In the genomic region with DNA sequence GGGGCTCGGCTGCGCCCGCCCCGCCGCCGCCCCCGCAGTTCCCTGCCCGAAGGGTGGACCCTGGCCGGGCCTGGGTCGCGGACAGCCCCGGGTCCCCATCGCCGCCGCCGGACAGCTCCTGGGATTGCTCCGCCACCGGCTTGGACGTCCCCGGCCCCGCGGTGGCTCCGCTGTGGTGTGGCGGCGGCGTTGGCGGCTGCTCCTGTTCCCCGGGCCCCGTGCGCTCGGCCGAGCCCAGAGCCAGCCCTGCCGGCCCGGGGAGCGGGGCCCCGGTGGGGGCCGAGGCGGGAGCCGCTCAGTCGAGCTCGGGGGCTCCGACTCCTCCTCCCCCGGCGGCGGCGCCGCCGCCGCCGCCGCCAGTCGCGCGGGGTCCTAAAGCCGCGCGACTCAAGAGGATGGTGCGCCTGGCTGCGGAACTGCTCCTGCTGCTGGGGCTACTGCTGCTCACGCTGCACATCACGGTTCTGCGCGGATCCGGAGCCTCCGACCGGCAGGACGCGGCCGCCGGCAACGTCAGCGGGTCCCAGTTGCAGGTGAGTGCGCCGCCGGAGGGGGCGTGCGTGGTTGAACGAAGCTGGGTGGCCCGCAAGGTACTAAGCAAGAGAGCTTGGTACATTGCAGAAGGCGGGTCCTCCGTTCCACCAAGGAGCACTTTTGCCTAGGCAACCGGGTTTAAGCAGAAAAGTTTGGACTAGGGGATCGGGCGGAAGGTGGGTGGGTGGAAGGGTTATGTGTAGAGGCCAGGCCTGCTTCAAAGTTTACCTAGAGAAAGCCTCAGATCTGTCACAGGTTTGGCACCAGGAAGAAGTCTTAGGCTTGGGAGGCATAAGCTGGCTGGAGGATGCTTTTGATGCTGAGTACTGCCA, we compare ENCODE assay signal across 8 mouse cellular contexts. TPM values are rescaled to one million over a fixed set of nuclear protein-coding genes. Genes with fewer than 3 reads are reported as not detected.
DNase-seq lines count a peak whose midpoint lies in the region; ATAC-seq lines count a peak whose summit lies in the region.

No protein-coding gene starts in this region.

- no peaks in the 10 kb centered on the region for H3K36me3 ChIP-seq in megakaryocyte, embryonic 14.5 days (replicated peaks; ENCODE audit: low read length)
- no peaks in the 10 kb centered on the region for H3K36me3 ChIP-seq in embryonic facial prominence, embryonic 10.5 days (replicated peaks)
- H3K36me3 ChIP-seq in intestine, embryonic 15.5 days, result no peaks in the 10 kb centered on the region
- H3K36me3 ChIP-seq in midbrain, embryonic 11.5 days (ENCODE audit: control insufficient read depth, insufficient read depth, low read length), result no peaks in the 10 kb centered on the region
- no peaks in the 10 kb centered on the region for H3K36me3 ChIP-seq in stomach, embryonic 16.5 days (ENCODE audit: control insufficient read depth, insufficient read depth, low read length)

- peak overlapping the region; percentile 91 for H3K4me3 ChIP-seq in megakaryocyte, embryonic 14.5 days (replicated peaks)
- H3K4me3 ChIP-seq in embryonic facial prominence, embryonic 10.5 days, result peak overlapping the region; percentile 76
- peak overlapping the region; percentile 95 for H3K4me3 ChIP-seq in intestine, embryonic 15.5 days (replicated peaks)
- H3K4me3 ChIP-seq in midbrain, embryonic 11.5 days (ENCODE audit: low read depth, low read length), result peak overlapping the region; percentile 84
- H3K4me3 ChIP-seq in stomach, embryonic 16.5 days (replicated peaks; ENCODE audit: low read length), result peak overlapping the region; percentile 93

- no peak for ATAC-seq in megakaryocyte, adult 5-6 weeks (ENCODE audit: poor library complexity, severe bottlenecking)
- peak; percentile 59 for ATAC-seq in granulocyte monocyte progenitor cell, adult 5-6 weeks (replicated peaks; ENCODE audit: poor library complexity, severe bottlenecking)
- peak; percentile 90 for ATAC-seq in intestine, embryonic 15.5 days
- peak; percentile 89 for ATAC-seq in midbrain, embryonic 11.5 days (ENCODE audit: low FRiP score)
- ATAC-seq in stomach, embryonic 16.5 days (ENCODE audit: insufficient read depth, low FRiP score), result peak; percentile 90

- peak; percentile 81 for DNase-seq in embryonic facial prominence, embryonic 10.5 days (ENCODE audit: low spot score)
- peak; percentile 69 to 77 for DNase-seq in left cerebral cortex, postnatal 25 days (ENCODE audit: low spot score in 2 of 2)
- peak; percentile 98 for DNase-seq in midbrain, embryonic 11.5 days (ENCODE audit: low spot score, missing footprints)

- H3K9ac ChIP-seq in intestine, embryonic 15.5 days, result peak overlapping the region; percentile 73
- peak overlapping the region; percentile 81 for H3K9ac ChIP-seq in midbrain, embryonic 11.5 days (ENCODE audit: low read length)
- H3K9ac ChIP-seq in stomach, embryonic 16.5 days (ENCODE audit: low read length), result peak overlapping the region; percentile 91

- peak overlapping the region; percentile 99 for H3K4me2 ChIP-seq in intestine, embryonic 15.5 days (replicated peaks)
- peak overlapping the region; percentile 100 for H3K4me2 ChIP-seq in midbrain, embryonic 11.5 days
- peak overlapping the region; percentile 99 for H3K4me2 ChIP-seq in stomach, embryonic 16.5 days (ENCODE audit: low read depth, low read length)

- intact Hi-C loops in left cerebral cortex, postnatal 25 days (cut with DNase I), result loop anchor here (5.0 to 10.0 kb wide), 2 partner anchors 39 to 286 kb away; no protein-coding TSS in a partner anchor

- H3K27ac ChIP-seq in embryonic facial prominence, embryonic 10.5 days (replicated peaks), result peak overlapping the region; percentile 93
- H3K27ac ChIP-seq in intestine, embryonic 15.5 days, result peak overlapping the region; percentile 75
- peak overlapping the region; percentile 44 for H3K27ac ChIP-seq in midbrain, embryonic 11.5 days (ENCODE audit: low read depth, low read length)
- H3K27ac ChIP-seq in stomach, embryonic 16.5 days (ENCODE audit: low read length), result peak overlapping the region; percentile 79

- H3K9me3 ChIP-seq in megakaryocyte, embryonic 14.5 days, result 0 out of 2 replicates have a peak, but pooled peaks cover 4% of the 10 kb centered on the region
- no peaks in the 10 kb centered on the region for H3K9me3 ChIP-seq in embryonic facial prominence, embryonic 10.5 days
- H3K9me3 ChIP-seq in intestine, embryonic 15.5 days, result no peaks in the 10 kb centered on the region
- H3K9me3 ChIP-seq in midbrain, embryonic 11.5 days (ENCODE audit: control insufficient read depth, low read length), result no peaks in the 10 kb centered on the region
- no peaks in the 10 kb centered on the region for H3K9me3 ChIP-seq in stomach, embryonic 16.5 days (replicated peaks; ENCODE audit: control insufficient read depth, low read length)

- peaks cover 51% of the 10 kb centered on the region for H3K27me3 ChIP-seq in megakaryocyte, embryonic 14.5 days (replicated peaks)
- peaks cover 61% of the 10 kb centered on the region for H3K27me3 ChIP-seq in embryonic facial prominence, embryonic 10.5 days (replicated peaks; ENCODE audit: low read depth, poor library complexity, severe bottlenecking)
- peaks cover 13% of the 10 kb centered on the region for H3K27me3 ChIP-seq in intestine, embryonic 15.5 days (replicated peaks)
- peaks cover 16% of the 10 kb centered on the region for H3K27me3 ChIP-seq in midbrain, embryonic 11.5 days (ENCODE audit: control insufficient read depth, insufficient read depth, low read length)
- peaks cover 6% of the 10 kb centered on the region; the same call in 1 of the 2 replicates for H3K27me3 ChIP-seq in stomach, embryonic 16.5 days (ENCODE audit: control insufficient read depth, insufficient read depth, low read length)

- WGBS in embryonic facial prominence, embryonic 10.5 days, result under 1% methylated on average over 84 of the region's 84 CpGs
- 1% methylated on average over 68 of the region's 84 CpGs for WGBS in intestine, embryonic 15.5 days
- WGBS in midbrain, embryonic 11.5 days, result under 1% methylated on average over 81 of the region's 84 CpGs
- WGBS in stomach, embryonic 16.5 days, result under 1% methylated on average over 77 of the region's 84 CpGs

- H3K4me1 ChIP-seq in megakaryocyte, embryonic 14.5 days, result peaks cover 21% of the 10 kb centered on the region
- H3K4me1 ChIP-seq in embryonic facial prominence, embryonic 10.5 days, result peaks cover 29% of the 10 kb centered on the region
- peaks cover 8% of the 10 kb centered on the region; the same call in 1 of the 2 replicates for H3K4me1 ChIP-seq in intestine, embryonic 15.5 days (replicated peaks)
- H3K4me1 ChIP-seq in midbrain, embryonic 11.5 days (ENCODE audit: control insufficient read depth, insufficient read depth, low read length), result peaks cover 12% of the 10 kb centered on the region
- peaks cover 7% of the 10 kb centered on the region; the same call in 1 of the 2 replicates for H3K4me1 ChIP-seq in stomach, embryonic 16.5 days (ENCODE audit: control insufficient read depth, insufficient read depth, low read length)

RNA-seq across cellular contexts. Expression of gene Ism1, which starts 0.5 kb away (rescaled TPM):
- polyA plus RNA-seq in megakaryocyte, embryonic 14.5 days (2012; ENCODE audit: insufficient read depth, low replicate concordance), result 0.16 TPM in 1 of 2 replicates, not detected in the other
- total RNA-seq in megakaryocyte, adult 5-6 weeks (2015), result not detected in 2 replicates
- total RNA-seq in megakaryocyte, adult 5-6 weeks (2017), result 0.18 TPM in 1 of 2 replicates, not detected in the other
- polyA plus RNA-seq in embryonic facial prominence, embryonic 10.5 days (2016; fragmentation: Nextera tagmentation; extraction: Ambion mirVana), result 0.79 and 0.98 TPM in 2 replicates
- not detected in 2 replicates for total RNA-seq in granulocyte monocyte progenitor cell, adult 5-6 weeks (2014; fragmentation: Nextera tagmentation)
- not detected in 2 replicates for total RNA-seq in granulocyte monocyte progenitor cell, adult 5-6 weeks (2017)
- 0.54 TPM in 2 replicates for polyA plus RNA-seq in intestine, embryonic 15.5 days (2015; fragmentation: Nextera tagmentation; extraction: Ambion mirVana)
- 1 to 10 TPM; 6.6 to 7.5 TPM for total RNA-seq in left cerebral cortex, postnatal 25 days (2021)
- 0.55 and 0.56 TPM in 2 replicates for polyA plus RNA-seq in midbrain, embryonic 11.5 days (2014; fragmentation: Nextera tagmentation; extraction: Ambion mirVana)
- polyA plus RNA-seq in stomach, embryonic 16.5 days (2015; fragmentation: Nextera tagmentation; extraction: Ambion mirVana), result 1.7 and 2.0 TPM in 2 replicates
